Mouse (Mus musculus) kidney, postnatal 4 days (tissue): ENCODE results near the gene Frmd4b.

Source experiments
- DNase-seq, 2 experiments: peaks; one replicate each; pipeline ENCODE4 v3.0.0; 2021; ENCODE audit warnings: mixed read lengths in 2 of 2

Gene Frmd4b

DNA sequence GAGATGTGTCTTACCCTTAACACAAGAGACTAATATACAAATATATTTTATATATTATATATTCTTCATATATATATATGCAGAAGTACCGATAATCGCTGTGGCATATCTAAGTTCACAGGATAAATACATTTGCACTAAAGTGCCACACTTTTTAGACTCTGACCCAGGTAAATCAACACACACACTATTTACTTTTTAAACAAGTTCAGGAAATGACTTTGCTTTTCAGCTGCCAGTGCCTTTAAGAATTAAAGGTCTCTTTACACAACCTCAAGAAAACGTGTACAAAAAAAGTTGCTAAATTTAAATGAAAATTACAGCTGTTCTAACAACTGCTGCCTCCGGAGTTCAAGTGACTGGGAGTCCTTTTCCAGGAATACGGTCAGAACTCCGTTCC is 264.0 kb downstream of the Frmd4b start:
- no peak for DNase-seq

GRCm38 (mm10) chr6:97352505-97353154 is 264.7 kb downstream of the Frmd4b start:
- DNase-seq: no peak

DNA sequence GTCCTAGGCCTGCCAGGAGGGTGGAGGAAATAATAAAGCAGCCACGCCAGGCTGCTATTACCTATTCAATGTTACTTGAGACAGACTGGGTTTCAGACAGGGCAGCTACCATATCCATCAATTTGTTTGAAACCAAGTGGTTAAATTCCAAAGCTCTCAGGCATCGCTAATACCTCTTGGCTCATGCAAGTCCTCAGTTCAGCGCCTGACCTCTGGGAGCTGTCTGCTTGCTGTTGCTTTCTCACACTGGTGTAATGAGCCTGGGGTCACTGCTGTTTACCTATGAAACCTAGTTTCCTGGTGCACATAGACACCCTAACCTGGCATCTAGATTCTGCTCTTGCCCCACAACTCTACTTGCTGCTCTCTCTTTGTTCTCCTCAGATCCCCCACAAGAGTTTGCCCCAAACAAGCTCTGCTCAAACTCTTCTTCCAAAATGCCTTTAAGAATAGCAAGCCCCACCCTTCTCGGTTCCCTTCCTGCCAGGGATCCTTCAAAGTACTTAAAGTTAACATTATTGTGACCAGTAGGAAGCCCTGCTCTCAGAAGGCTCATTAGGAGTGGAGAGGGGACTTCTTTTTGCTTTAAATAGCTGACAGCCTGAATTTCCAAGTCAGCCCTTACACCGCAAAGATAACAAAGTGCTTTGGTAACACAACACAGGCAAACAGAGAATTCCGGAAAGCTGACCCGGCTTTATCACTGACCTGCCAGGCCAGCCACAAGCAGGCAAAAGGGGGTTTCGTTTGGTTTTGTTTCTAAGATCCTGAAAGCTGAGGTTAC is 267.8 kb downstream of the Frmd4b start:
- peak; percentile 20 to 39 for DNase-seq

GRCm38 (mm10) chr6:97346932-97347331 is 270.4 kb downstream of the Frmd4b start:
- peak in 1 of 2 experiments; percentile 21 for DNase-seq

DNA sequence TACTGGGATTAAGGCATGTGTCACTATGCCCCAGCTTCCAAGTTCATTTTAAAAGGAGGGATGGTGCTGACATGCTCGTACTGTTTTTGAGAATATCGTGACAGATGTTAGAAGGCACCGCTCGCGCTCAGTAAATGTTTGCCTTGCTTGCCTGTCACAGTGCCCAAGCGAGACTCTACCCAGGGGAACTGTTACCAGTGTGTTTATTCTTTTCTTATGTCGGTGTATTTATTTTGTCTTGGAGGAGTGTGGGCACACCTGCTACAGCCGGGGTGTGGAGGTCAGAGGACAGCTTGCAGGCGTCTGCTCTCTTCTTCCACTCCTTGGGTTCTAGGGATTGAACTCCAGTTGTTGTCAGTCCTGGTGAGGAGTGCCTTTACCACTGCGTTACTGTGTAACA is 270.8 kb downstream of the Frmd4b start:
- peak in 1 of 2 experiments; percentile 15 for DNase-seq

GRCm38 (mm10) chr6:97345921-97346320 is 271.4 kb downstream of the Frmd4b start:
- DNase-seq: no peak

- no peak for DNase-seq
Observed at GRCm38 (mm10) chr6:97342185-97342584, 275.2 kb downstream of the Frmd4b start.

DNA sequence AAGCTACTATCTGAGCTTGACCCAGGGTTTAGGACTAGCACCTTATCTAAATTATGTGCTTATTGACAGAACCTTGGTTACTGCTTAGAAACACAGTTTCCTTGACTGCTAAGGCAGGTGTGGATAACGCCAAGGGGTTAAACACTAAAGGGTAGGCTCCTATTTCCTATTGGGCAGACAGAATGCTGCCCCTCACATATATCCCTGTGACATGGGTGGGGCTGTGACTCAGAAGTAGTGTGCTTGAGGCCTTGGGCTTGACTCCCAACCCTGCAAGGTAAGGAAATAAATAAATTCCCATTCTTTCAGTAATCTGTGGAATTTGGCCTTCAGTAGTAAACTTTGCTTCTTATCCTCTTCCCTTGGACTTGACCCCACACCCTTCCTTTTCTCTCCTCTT is 275.7 kb downstream of the Frmd4b start:
- no peak for DNase-seq

GRCm38 (mm10) chr6:97341148-97341547 is 276.2 kb downstream of the Frmd4b start:
- no peak for DNase-seq

DNA sequence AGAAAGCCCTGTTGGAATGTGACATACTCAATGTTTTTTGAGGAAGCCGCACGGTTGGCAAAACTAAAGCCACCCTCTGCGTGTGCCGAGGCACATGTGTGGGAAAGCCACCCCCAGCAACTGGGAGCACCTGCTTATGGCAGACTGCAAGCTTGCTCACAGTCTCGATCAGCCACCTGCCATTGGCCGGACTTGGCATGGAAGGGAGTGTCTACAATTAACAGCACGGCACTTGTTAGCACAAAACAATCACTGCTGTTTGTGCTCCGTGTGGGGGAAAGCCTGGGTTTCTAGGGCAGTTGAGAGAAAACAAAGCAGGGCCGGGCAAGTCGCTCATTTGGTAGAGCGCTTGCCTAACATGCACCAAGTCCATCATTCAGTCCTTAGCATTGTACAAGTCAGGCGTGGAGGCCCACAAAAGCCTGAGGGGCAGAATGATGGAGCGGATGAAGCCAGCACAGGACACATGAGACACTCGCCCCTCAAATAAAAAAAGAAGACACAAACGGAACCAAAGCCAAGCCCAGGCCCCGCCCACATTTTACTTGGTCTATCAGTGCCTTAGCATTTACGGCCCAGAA is 277.0 kb downstream of the Frmd4b start:
- peak in 1 of 2 experiments; percentile 19 for DNase-seq

GRCm38 (mm10) chr6:97339271-97339681 is 278.1 kb downstream of the Frmd4b start:
- peak in 1 of 2 experiments; percentile 45 for DNase-seq

DNA sequence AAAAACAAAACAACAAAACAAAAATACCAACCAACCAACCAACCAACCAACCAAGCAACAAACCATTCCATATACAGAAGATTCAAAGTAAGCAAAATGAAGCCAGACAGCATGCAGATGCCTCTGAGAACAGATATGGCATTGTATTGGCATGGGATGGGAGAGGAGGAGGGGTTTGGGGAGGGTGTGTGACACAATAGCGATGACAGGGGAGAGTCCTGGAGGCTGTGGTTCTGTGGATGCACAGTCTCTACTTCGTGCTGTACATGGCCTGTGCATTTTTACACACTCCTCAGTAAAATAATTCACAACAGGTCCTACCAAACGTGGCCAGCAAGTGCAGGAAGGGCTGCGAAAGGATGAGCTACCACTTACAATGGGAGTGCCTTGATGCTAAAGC is 278.5 kb downstream of the Frmd4b start:
- no peak for DNase-seq

GRCm38 (mm10) chr6:97333323-97333722 is 284.0 kb downstream of the Frmd4b start:
- DNase-seq: no peak

DNA sequence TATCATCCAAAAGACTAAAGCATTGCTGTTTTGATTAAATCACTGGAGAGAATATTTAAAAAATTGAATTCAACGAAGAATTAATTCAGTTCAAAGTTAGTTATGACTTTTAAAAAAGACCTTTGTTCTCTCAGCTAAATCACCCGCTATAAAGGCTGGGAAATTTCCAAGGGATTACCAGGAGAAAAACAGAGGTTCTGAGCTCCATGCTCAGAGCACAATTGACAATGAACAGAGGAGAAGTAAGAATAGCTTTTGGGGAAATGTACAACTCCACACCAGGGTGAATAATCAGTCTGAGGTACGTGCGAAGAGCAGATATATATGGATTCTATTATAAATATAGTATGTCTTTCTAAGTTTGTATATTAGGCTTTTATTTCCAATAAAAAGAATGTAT is 293.4 kb downstream of the Frmd4b start:
- no peak for DNase-seq

GRCm38 (mm10) chr6:97322126-97322525 is 295.2 kb downstream of the Frmd4b start:
- no peak for DNase-seq

GRCm38 (mm10) chr6:97321156-97321555 is 296.2 kb downstream of the Frmd4b start:
- peak in 1 of 2 experiments; percentile 16 for DNase-seq

DNA sequence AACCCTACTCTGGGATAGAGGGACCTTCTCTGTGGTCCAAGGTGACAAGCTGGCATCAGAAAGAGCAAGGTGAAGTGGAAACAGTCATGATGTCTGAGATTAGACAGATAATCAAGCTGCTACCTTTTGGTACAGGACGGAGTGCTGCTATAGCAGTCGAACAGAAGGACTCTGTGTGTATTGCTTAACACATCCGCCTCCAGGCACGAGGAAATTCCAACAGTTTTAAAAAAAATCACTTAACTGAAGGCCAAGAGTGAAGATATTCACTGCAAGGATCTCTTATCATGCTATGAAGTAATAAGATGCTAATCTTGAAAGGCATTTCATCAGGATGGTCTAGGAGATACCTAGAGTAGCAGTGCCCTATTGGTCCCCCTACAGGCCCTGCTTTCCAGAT is 298.3 kb downstream of the Frmd4b start:
- DNase-seq: no peak

- DNase-seq: no peak
Observed at GRCm38 (mm10) chr6:97317956-97318355, 299.4 kb downstream of the Frmd4b start.

- DNase-seq: no peak
Observed at GRCm38 (mm10) chr6:97316716-97317115, 300.6 kb downstream of the Frmd4b start.

DNA sequence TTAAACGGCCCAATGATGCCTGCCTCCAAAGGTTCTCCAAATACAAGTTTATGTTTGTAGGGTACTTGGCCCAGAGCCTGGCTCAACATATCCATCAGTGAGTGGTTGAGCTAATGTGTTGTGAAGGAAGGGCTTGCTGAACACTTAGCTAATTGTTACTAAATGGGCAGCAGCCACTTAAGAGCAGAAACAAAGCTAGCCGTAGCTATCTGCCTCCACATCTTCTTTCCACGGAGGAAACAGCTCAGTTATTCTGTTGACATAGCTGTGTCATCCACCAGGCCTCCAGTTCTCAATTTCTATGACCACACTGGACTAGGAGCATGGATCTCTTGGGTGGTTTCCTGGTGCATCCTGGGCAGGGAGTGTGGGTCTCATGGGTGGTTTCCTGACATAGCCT is 302.0 kb downstream of the Frmd4b start:
- DNase-seq: no peak

GRCm38 (mm10) chr6:97312545-97312939 is 304.8 kb downstream of the Frmd4b start:
- no peak for DNase-seq

GRCm38 (mm10) chr6:97311599-97312544 is 305.5 kb downstream of the Frmd4b start:
- DNase-seq: peak; percentile 82 to 88

GRCm38 (mm10) chr6:97310901-97311331 is 306.4 kb downstream of the Frmd4b start:
- DNase-seq: peak; percentile 36 to 61
